Mouse (Mus musculus) layer of hippocampus, adult 2 months (tissue): Measurements from ENCODE around the gene Itgb6. TPM values are rescaled to one million over a fixed set of nuclear protein-coding genes. Genes with fewer than 3 reads are reported as not detected.
A peak's percentile ranks its signal among the peaks of the same experiment; 100 is the strongest.

ENCODE experiments used
- DNase-seq, 2 experiments: peaks; one replicate each; pipeline ENCODE4 v3.0.0; 2022; ENCODE audit warnings: low spot score in 2 of 2
- H3K27ac ChIP-seq: fragments of 200-600 bp; 2 replicates; pipeline ENCODE4 v1.8.1; 2022
- H3K4me3 ChIP-seq: fragments of 200-600 bp; 2 replicates; pipeline ENCODE4 v1.8.1; 2022; ENCODE audit warnings: mild to moderate bottlenecking
- CTCF ChIP-seq: fragments of 200-600 bp; conservative IDR thresholded peaks from 2 replicates; pipeline ENCODE4 v1.8.1; 2022; ENCODE audit warnings: antibody characterized with exemption, mild to moderate bottlenecking, moderate library complexity
- total RNA-seq, 2 experiments: library from RNA; stranded (reverse); gene quantifications; 2 replicates each; pipeline ENCODE4 v1.2.3; 2021

Itgb6 gene
- total RNA-seq, 2 experiments from 2014 or later: not detected

- H3K27ac ChIP-seq: no peak overlapping the region
Observed at GRCm38 (mm10) chr2:60642606-60643005, 79.8 kb downstream of the Itgb6 start.

GRCm38 (mm10) chr2:60640342-60640672 lies 82.1 kb downstream of the Itgb6 start:
- peak in 1 of 2 experiments; percentile 14 for DNase-seq
- no peak for TF ChIP-seq CTCF
- Histone ChIP-seq H3K4me3 (no peak overlapping the region), H3K27ac (no peak overlapping the region)

More at GRCm38 (mm10) chr2:60642606-60643005, 79.8 kb downstream of the Itgb6 start:
- no peak for DNase-seq
- no peak for TF ChIP-seq CTCF
- no peak overlapping the region for H3K4me3 ChIP-seq

GRCm38 (mm10) chr2:60639617-60640341 lies 82.7 kb downstream of the Itgb6 start:
- no peak for DNase-seq
- Histone ChIP-seq H3K4me3 (no peak overlapping the region), H3K27ac (no peak overlapping the region)
- no peak for TF ChIP-seq CTCF

GRCm38 (mm10) chr2:60636910-60637761 lies 85.3 kb downstream of the Itgb6 start:
- Histone ChIP-seq H3K4me3 (no peak overlapping the region), H3K27ac (no peak overlapping the region)
- DNase-seq: no peak
- no peak for TF ChIP-seq CTCF

- no peak for DNase-seq
- TF ChIP-seq CTCF: no peak
- no peak overlapping the region for H3K4me3 ChIP-seq
- no peak overlapping the region for H3K27ac ChIP-seq
Observed at GRCm38 (mm10) chr2:60636481-60636880, 86.0 kb downstream of the Itgb6 start.

- no peak for DNase-seq
- H3K4me3 ChIP-seq: no peak overlapping the region
- H3K27ac ChIP-seq: no peak overlapping the region
- TF ChIP-seq CTCF: no peak
Observed at GRCm38 (mm10) chr2:60636038-60636437, 86.4 kb downstream of the Itgb6 start.

GRCm38 (mm10) chr2:60632791-60633190 lies 89.7 kb downstream of the Itgb6 start:
- TF ChIP-seq CTCF: no peak
- H3K27ac ChIP-seq: no peak overlapping the region
- no peak for DNase-seq
- no peak overlapping the region for H3K4me3 ChIP-seq

- Histone ChIP-seq H3K4me3 (no peak overlapping the region), H3K27ac (no peak overlapping the region)
- no peak for TF ChIP-seq CTCF
- no peak for DNase-seq
Observed at GRCm38 (mm10) chr2:60630304-60630703, 92.1 kb downstream of the Itgb6 start.

- no peak for DNase-seq
- Histone ChIP-seq H3K4me3 (no peak overlapping the region), H3K27ac (no peak overlapping the region)
- TF ChIP-seq CTCF: no peak
Observed at GRCm38 (mm10) chr2:60627952-60628351, 94.5 kb downstream of the Itgb6 start.

- H3K4me3 ChIP-seq: no peak overlapping the region
- DNase-seq: no peak
- no peak overlapping the region for H3K27ac ChIP-seq
- TF ChIP-seq CTCF: no peak
Observed at GRCm38 (mm10) chr2:60627515-60627914, 94.9 kb downstream of the Itgb6 start.

- no peak for DNase-seq
- no peak for TF ChIP-seq CTCF
- Histone ChIP-seq H3K4me3 (no peak overlapping the region), H3K27ac (no peak overlapping the region)
Observed at GRCm38 (mm10) chr2:60625766-60626165, 96.7 kb downstream of the Itgb6 start.

GRCm38 (mm10) chr2:60622161-60622560 lies 100.3 kb downstream of the Itgb6 start:
- Histone ChIP-seq H3K4me3 (no peak overlapping the region), H3K27ac (no peak overlapping the region)
- no peak for TF ChIP-seq CTCF
- DNase-seq: no peak

GRCm38 (mm10) chr2:60614758-60615157 lies 107.7 kb downstream of the Itgb6 start:
- no peak for TF ChIP-seq CTCF
- no peak for DNase-seq
- Histone ChIP-seq H3K4me3 (no peak overlapping the region), H3K27ac (no peak overlapping the region)

GRCm38 (mm10) chr2:60613857-60614228 lies 108.6 kb downstream of the Itgb6 start:
- no peak for DNase-seq
- no peak for TF ChIP-seq CTCF
- H3K27ac ChIP-seq: no peak overlapping the region
- no peak overlapping the region for H3K4me3 ChIP-seq
